Mouse (Mus musculus) mouse embryonic stem cell (cell line): ENCODE measurements around the gene Coq9.

Experiments used
- in situ Hi-C, 2 experiments: fragments of 300-500 bp; cut with MboI; formaldehyde crosslinking; loops; 1 replicate in 1 of 2; 3 replicates in 1 of 2; pipeline ENCODE4 v1.14.3; 2019 to 2020; ENCODE audit warnings: low sequenced_read_pairs in 2 of 2, low pct_unique_long_range_greater_than_20kb in 1 of 2, mixed read lengths in 1 of 2; ENCODE audit not compliant: unreplicated experiment in 1 of 2

Gene Coq9

DNA sequence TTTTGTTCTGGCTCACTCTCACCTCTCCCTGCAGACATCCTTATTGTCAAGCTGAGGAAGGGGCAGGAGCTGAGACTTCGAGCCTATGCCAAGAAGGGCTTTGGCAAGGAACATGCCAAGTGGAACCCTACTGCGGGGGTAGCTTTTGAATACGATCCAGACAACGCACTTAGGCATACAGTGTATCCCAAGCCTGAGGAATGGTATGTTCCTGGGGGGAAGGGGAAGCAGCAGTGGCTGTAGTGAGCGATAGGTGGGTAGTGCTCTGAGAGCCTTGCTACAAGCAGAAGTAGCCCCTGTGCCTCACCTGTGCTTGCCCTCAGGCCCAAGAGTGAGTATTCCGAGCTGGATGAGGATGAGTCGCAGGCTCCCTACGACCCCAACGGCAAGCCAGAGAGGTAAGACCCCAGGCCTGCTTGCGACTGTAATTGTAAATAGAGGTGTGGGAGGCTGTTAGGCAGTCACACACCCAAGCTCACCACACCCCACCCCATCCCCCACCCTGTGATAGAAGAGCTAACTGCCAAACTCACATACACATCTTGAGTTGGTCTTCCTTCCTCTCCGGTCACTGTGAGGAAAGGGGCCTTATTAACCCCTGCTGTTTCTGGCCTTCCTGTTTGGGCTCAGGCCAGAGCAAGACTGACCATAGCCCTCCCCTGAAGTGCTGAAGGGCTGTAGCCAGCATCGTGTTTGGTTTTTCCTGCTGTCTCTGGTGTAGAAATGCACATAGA is 24.5 kb downstream of the Coq9 start:
- in situ Hi-C loops: no loop called here

GRCm38 (mm10) chr8:94863897-94864673 is 26.0 kb downstream of the Coq9 start:
- in situ Hi-C loops: no loop called here

DNA sequence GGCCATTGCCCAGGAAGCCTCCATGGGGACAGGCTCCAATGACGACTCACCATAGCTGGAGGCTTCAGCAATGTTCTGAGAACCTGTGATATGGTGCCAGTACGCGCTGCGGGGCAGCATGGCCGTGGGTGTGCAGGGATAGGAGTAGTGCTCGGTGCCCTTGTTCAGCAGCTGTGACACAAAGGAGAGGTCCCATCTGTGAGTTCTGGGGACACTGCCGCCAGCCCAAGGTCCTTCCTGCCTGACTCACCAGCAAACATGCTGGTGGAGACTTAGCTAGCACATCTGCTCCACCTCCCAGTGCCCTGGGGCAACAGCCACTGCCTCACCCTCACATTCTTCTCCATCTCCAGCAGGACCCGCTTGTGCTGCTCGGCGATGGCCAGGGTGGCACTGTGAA is 27.2 kb downstream of the Coq9 start:
- in situ Hi-C loops: no loop called here

GRCm38 (mm10) chr8:94866921-94867320 is 28.8 kb downstream of the Coq9 start:
- in situ Hi-C loops: no loop called here

- in situ Hi-C loops: no loop called here
These were observed 31.0 kb downstream of the Coq9 start for GRCm38 (mm10) chr8:94869146-94869545.

GRCm38 (mm10) chr8:94870003-94870402 is 31.9 kb downstream of the Coq9 start:
- in situ Hi-C loops: loop anchor here (5.0 kb wide), 1 partner anchor 37 kb away; no protein-coding TSS in a partner anchor

DNA sequence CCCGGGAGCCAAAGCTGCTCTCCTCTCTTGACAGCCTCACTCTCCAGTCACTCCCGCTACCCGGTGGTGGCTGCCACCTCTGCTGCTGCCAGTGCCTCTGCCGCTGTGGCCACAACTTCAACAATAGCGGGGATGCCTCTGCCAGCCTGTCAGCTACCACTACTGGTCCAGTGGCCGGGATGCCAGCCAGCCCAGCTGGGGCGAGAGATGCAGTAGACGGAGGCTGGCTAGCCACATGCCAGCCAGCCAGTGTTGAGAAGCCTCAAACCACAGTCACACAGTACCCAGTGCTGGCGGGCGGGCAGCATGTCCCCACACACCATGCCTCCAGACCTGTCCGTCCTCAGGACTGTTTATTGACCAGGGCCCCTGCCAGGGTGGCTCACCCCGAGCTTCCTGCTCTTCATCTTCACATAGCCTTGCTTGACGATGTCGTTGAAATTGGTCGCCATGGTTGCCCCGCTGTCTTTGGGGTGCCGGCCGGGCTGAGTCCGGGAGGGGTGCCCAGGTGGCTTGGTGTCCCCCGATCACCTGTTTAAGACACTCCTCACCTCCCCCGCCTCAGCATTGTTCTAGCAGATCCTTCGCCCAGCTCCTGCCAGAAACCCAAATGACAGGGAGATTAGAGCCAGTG is 32.5 kb downstream of the Coq9 start:
- in situ Hi-C loops: loop anchor here (5.0 kb wide), 1 partner anchor 37 kb away; no protein-coding TSS in a partner anchor

GRCm38 (mm10) chr8:94871108-94871894 is 33.2 kb downstream of the Coq9 start:
- in situ Hi-C loops: loop anchor here (5.0 kb wide), 1 partner anchor 36 kb away; no protein-coding TSS in a partner anchor

DNA sequence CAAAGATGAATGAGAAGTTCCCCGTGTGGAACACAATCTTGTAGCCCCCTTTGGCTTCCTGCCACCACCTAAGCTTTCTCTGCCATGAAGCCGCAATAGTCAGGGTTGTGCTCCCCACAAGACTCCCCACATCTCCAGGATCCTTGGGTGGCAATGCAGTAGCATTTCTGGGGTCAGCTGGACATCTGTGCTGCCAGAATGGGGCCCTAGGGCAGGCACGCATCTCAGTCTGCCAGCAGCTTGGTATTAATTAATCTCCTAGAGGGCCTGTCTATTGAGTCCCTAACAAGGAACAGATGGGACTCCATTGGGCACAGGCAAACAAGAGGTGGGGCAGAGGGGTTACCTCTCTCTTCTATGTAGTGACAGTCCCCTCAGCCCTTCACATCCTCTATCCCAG is 34.0 kb downstream of the Coq9 start:
- in situ Hi-C loops: loop anchor here (5.0 kb wide), 1 partner anchor 35 kb away; no protein-coding TSS in a partner anchor

GRCm38 (mm10) chr8:94872576-94872975 is 34.5 kb downstream of the Coq9 start:
- in situ Hi-C loops: loop anchor here (5.0 kb wide), 1 partner anchor 35 kb away; no protein-coding TSS in a partner anchor

DNA sequence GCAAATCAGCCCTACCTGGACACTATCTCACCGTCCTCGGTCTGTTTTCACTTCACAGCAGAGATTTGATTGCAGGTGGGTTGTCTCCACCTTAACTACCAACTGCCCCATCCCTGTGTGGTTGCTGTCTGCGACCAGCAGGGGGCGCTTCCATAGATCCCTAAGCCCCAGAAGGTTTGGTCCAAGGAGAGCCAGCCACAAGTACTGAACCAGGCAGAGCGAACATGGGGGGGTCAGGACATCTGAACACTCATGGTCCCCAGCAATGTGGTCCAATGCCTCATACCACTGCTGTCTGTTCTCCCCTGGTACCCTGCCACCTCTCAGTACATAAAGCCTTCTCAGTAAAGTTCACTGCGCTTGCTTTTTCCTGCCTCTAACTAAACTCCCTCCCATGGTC is 36.2 kb downstream of the Coq9 start:
- in situ Hi-C loops: loop anchor here (5.0 kb wide), 1 partner anchor 33 kb away; no protein-coding TSS in a partner anchor

- in situ Hi-C loops: no loop called here
These were observed 37.2 kb downstream of the Coq9 start for GRCm38 (mm10) chr8:94875096-94875870.

DNA sequence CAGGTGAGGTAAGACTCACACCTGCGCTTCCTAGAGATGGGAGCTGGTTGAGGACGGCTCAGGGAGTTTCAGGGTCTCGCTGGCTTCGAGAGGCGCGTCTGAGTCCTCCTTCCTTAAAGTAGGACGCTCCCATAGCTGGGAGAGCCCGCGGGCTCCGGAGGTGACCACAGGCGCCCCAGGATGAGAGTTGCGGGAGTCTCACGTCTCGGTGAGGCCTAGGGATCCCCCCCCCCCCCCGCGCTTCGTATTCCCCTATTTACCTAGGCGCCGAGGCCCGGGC is 37.7 kb downstream of the Coq9 start:
- in situ Hi-C loops: no loop called here

DNA sequence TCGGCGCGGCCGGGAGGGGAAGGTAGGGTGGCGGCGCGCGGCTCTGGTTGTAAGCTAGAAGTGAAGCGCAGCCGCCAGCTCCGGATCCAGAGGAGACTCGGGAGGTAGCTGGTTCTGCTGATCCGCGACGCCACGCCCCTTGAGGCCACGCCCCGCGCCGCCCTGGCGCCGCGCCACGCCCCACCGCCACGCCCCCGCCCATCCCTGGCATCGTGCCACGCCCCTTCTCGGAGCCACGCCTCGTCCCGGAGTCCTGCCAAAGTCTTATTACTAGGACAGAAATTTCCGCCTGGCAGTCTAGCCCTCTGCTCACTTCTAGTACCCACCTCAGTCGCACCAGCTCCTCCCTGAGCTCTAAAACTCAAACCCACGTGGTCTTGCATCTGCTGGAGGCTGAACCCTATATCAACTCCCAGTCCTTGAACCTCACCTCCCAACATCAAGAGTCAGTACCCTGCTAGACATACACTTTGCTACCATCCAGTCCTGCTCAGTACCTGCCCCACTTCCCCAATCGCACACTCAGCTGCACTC is 38.1 kb downstream of the Coq9 start, which contains the start of gene Dok4:
Dok4 (minus strand) TSS at position 134 of the 534 bp plus-strand sequence.
- in situ Hi-C loops: no loop called here

- in situ Hi-C loops: no loop called here
These were observed 38.7 kb downstream of the Coq9 start for GRCm38 (mm10) chr8:94876820-94877219.

DNA sequence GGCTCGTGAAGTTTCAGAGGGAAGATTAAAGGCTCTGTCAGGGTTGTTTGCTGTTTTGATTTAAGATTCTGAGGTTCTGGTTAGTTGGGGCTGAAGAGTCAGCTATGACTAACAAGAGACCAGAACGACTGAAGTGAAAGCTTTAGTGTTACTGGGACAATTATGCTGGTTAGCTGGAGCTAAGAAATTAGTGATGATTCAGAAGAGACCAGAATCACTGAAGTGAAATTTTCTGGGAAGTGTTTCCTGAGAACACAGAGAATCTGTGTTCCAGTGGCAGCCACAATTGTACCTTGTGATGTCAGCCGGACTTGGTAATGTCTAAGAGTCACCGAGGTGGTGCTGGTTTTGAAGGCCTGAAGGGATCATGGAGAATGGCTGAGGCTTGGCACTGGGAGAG is 42.6 kb downstream of the Coq9 start:
- in situ Hi-C loops: no loop called here

DNA sequence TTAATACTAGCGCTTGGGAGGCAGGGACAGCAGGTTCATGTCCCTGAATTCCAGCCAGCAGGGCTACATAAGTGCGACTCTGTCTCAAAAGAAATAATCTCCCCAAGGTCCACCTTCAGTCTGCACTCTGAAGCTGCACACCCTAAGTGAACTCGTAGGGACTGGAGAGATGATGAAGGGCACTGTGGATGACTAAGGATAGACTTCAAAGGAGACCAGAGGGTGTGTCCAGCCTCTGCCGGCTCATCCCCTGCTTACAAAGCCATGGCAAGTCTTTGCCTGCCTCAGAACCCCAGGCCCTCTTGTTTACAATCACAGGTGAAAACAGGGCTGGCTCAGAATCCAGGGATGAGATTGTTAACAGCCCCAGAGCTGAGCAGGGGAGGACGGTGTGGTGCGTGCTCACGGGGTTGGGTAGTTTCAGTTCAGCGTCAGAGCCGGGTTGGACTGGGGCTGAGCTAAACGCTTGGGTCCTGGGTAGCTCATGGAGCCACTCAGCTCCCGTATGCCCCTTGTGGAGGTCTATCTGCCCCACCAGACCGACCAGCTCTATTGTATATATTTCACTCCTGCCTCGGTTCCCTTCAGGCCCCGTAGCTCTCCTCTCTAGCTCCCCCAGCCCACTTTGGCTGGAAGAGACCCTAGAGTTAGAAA is 50.4 kb downstream of the Coq9 start:
- in situ Hi-C loops: no loop called here
